Mouse (Mus musculus): ENCODE measurements at regions not wholly inside any gene's neighbourhood (a gene's known extent, or its start where the extent isn't known, plus 50 kb on each side); places are given as distances from the start of the nearest gene placed in this dataset.

DNA sequence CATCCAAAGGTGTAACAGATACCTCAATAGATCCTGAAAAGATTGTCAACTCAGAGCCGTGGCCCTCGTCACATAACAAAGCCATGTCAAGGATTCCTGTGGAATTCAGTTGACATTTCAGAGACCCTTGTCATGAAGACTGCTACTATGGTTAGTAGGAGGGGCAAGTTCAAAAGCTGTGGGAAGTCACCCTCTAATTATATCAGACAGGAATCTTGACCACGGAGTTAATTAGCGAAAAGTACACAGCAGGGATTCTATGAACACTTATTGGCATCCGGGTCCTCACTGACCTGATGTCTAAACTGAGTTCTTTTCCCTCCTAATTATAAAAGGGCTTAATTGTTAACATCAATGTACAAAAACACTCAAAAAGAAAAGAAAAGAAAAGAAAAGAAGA is 143.1 kb downstream of the Samd5 start:
- Histone ChIP-seq H3K79me3 (ENCODE audit: low read depth) (no peaks in the 10 kb centered on the region), H3ac (ENCODE audit: control insufficient read depth, insufficient read length, low read depth) (no peak overlapping the region), H3K27me3 (ENCODE audit: control insufficient read depth, insufficient read depth, insufficient read length) (no peaks in the 10 kb centered on the region), H3K4me3 (ENCODE audit: insufficient read depth, poor library complexity, severe bottlenecking) (no peak overlapping the region), H3K36me3 (ENCODE audit: control insufficient read depth, insufficient read depth) (no peaks in the 10 kb centered on the region), H3K79me2 (ENCODE audit: control insufficient read depth, insufficient read depth) (no peaks in the 10 kb centered on the region)
- no peak for TF ChIP-seq CTCF (IDR thresholded peaks at IDR 0.05; ENCODE audit: control insufficient read depth, insufficient read depth, insufficient read length)
- no peak for TF ChIP-seq MYOD1 (IDR thresholded peaks at IDR 0.05; ENCODE audit: control insufficient read depth, insufficient read length, low read depth)

- H3ac ChIP-seq (ENCODE audit: control insufficient read depth, insufficient read length, low read depth) = no peak overlapping the region
- H3K79me2 ChIP-seq (ENCODE audit: control insufficient read depth, insufficient read depth) = no peaks in the 10 kb centered on the region
- no peaks in the 10 kb centered on the region for H3K79me3 ChIP-seq (ENCODE audit: low read depth)
- H3K27me3 ChIP-seq (ENCODE audit: control insufficient read depth, insufficient read depth, insufficient read length) = no peaks in the 10 kb centered on the region
- no peaks in the 10 kb centered on the region for H3K36me3 ChIP-seq (ENCODE audit: control insufficient read depth, insufficient read depth)
- TF ChIP-seq FOSL1 (IDR thresholded peaks at IDR 0.05; ENCODE audit: insufficient read depth, low read length, poor library complexity, severe bottlenecking) = no peak
- TF ChIP-seq MYOG (IDR thresholded peaks at IDR 0.05; ENCODE audit: control insufficient read depth, extremely low read depth, insufficient read length) = no peak
- TF ChIP-seq MYOD1 (IDR thresholded peaks at IDR 0.05; ENCODE audit: control insufficient read depth, insufficient read length, low read depth) = no peak
- TF ChIP-seq CEBPB (IDR thresholded peaks at IDR 0.05; ENCODE audit: low read depth) = peak; percentile 28
- no peak overlapping the region for H3K4me3 ChIP-seq (ENCODE audit: insufficient read depth, poor library complexity, severe bottlenecking)
These were observed 145.6 kb downstream of the Samd5 start for GRCm38 (mm10) chr10:9529408-9529807.

DNA sequence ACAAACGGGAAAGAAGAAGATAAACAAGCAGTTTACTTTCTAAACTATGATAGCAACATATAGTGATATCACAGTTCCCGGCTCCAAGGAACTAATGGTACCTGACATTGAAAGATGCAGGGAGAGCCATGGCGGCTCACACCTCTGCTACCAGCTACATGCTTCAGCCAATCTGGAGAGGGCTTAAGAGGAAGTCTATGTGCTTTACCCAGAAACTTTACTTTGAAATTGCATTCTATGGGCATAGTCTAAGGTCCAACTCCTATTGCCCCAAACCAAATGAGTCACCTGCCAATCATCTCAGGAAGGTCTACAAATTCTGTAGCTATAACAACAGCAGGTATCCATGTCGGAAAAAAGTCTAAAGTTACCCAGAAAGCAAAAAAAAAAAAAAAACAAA is 146.9 kb downstream of the Samd5 start:
- TF ChIP-seq MYOG (IDR thresholded peaks at IDR 0.05; ENCODE audit: control insufficient read depth, extremely low read depth, insufficient read length) = no peak
- no peak for TF ChIP-seq USF1 (IDR thresholded peaks at IDR 0.05; ENCODE audit: low read depth)
- TF ChIP-seq MAX (IDR thresholded peaks at IDR 0.05) = no peak
- no peak for TF ChIP-seq CTCF (IDR thresholded peaks at IDR 0.05; ENCODE audit: control insufficient read depth, insufficient read depth, insufficient read length)
- no peak for TF ChIP-seq MYOD1 (IDR thresholded peaks at IDR 0.05; ENCODE audit: control insufficient read depth, insufficient read length, low read depth)
- TF ChIP-seq FOSL1 (IDR thresholded peaks at IDR 0.05; ENCODE audit: insufficient read depth, low read length, poor library complexity, severe bottlenecking) = no peak
- no peak for TF ChIP-seq CEBPB (IDR thresholded peaks at IDR 0.05; ENCODE audit: low read depth)
- no peak overlapping the region for H3K4me3 ChIP-seq (ENCODE audit: insufficient read depth, poor library complexity, severe bottlenecking)
- H3ac ChIP-seq (ENCODE audit: control insufficient read depth, insufficient read length, low read depth) = no peak overlapping the region
- no peaks in the 10 kb centered on the region for H3K79me3 ChIP-seq (ENCODE audit: low read depth)
- no peaks in the 10 kb centered on the region for H3K27me3 ChIP-seq (ENCODE audit: control insufficient read depth, insufficient read depth, insufficient read length)
- H3K36me3 ChIP-seq (ENCODE audit: control insufficient read depth, insufficient read depth) = no peaks in the 10 kb centered on the region
- no peaks in the 10 kb centered on the region for H3K79me2 ChIP-seq (ENCODE audit: control insufficient read depth, insufficient read depth)

- Histone ChIP-seq H3ac (ENCODE audit: control insufficient read depth, insufficient read length, low read depth) (no peak overlapping the region), H3K27me3 (ENCODE audit: control insufficient read depth, insufficient read depth, insufficient read length) (no peaks in the 10 kb centered on the region), H3K79me3 (ENCODE audit: low read depth) (no peaks in the 10 kb centered on the region), H3K4me3 (ENCODE audit: insufficient read depth, poor library complexity, severe bottlenecking) (no peak overlapping the region), H3K36me3 (ENCODE audit: control insufficient read depth, insufficient read depth) (no peaks in the 10 kb centered on the region), H3K79me2 (ENCODE audit: control insufficient read depth, insufficient read depth) (no peaks in the 10 kb centered on the region)
- no peak for TF ChIP-seq CEBPB (IDR thresholded peaks at IDR 0.05; ENCODE audit: low read depth)
These were observed 165.1 kb downstream of the Samd5 start for GRCm38 (mm10) chr10:9509764-9510390.

DNA sequence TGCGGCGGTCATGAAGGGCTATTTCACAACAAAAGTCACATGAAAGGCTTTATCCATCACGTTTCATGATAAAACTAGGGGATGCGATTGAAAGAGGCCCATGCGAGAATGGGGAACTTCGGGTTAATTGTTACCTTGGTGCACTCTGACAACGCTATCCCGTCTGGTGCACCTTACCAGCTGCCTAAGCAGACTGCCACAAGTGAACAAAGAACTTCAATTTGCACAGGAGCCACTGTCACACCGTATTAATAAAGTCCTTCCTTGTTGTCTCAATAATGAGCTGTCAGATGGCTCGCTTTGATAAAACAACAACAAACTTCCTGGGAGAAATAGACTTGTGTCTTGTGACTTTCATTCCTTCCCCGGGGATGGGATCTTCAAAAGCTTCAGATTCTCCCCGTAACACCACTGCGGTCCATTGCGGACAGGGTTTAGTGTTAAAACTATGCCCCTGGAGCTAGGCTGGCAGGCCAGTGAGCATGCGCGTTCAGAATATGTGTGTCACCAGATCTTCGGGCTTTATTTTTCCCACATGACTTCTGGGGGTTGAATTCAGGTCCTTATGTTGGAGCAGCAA is 165.8 kb downstream of the Samd5 start:
- Histone ChIP-seq H3K27me3 (ENCODE audit: control insufficient read depth, insufficient read depth, insufficient read length) (no peaks in the 10 kb centered on the region), H3K4me3 (ENCODE audit: insufficient read depth, poor library complexity, severe bottlenecking) (no peak overlapping the region), H3K79me2 (ENCODE audit: control insufficient read depth, insufficient read depth) (no peaks in the 10 kb centered on the region), H3ac (ENCODE audit: control insufficient read depth, insufficient read length, low read depth) (no peak overlapping the region), H3K36me3 (ENCODE audit: control insufficient read depth, insufficient read depth) (no peaks in the 10 kb centered on the region), H3K79me3 (ENCODE audit: low read depth) (no peaks in the 10 kb centered on the region)
- TF ChIP-seq CTCF (IDR thresholded peaks at IDR 0.05; ENCODE audit: control insufficient read depth, insufficient read depth, insufficient read length) (no peak), MAX (IDR thresholded peaks at IDR 0.05) (no peak), MYOG (IDR thresholded peaks at IDR 0.05; ENCODE audit: control insufficient read depth, extremely low read depth, insufficient read length) (no peak), MYOD1 (IDR thresholded peaks at IDR 0.05; ENCODE audit: control insufficient read depth, insufficient read length, low read depth) (no peak), USF1 (IDR thresholded peaks at IDR 0.05; ENCODE audit: low read depth) (no peak), CEBPB (IDR thresholded peaks at IDR 0.05; ENCODE audit: low read depth) (no peak), FOSL1 (IDR thresholded peaks at IDR 0.05; ENCODE audit: insufficient read depth, low read length, poor library complexity, severe bottlenecking) (no peak)

GRCm38 (mm10) chr10:9503569-9504493 is 171.2 kb downstream of the Samd5 start:
- TF ChIP-seq CTCF (IDR thresholded peaks at IDR 0.05; ENCODE audit: control insufficient read depth, insufficient read depth, insufficient read length) = no peak
- TF ChIP-seq CEBPB (IDR thresholded peaks at IDR 0.05; ENCODE audit: low read depth) = peak; percentile 27
- H3K4me3 ChIP-seq (ENCODE audit: insufficient read depth, poor library complexity, severe bottlenecking) = no peak overlapping the region
- no peaks in the 10 kb centered on the region for H3K27me3 ChIP-seq (ENCODE audit: control insufficient read depth, insufficient read depth, insufficient read length)
- H3K79me2 ChIP-seq (ENCODE audit: control insufficient read depth, insufficient read depth) = no peaks in the 10 kb centered on the region
- H3K79me3 ChIP-seq (ENCODE audit: low read depth) = no peaks in the 10 kb centered on the region
- no peaks in the 10 kb centered on the region for H3K36me3 ChIP-seq (ENCODE audit: control insufficient read depth, insufficient read depth)
- H3ac ChIP-seq (ENCODE audit: control insufficient read depth, insufficient read length, low read depth) = no peak overlapping the region

Data from C2C12 (cell line).